Mouse (Mus musculus): ENCODE measurements around the gene Tmsb4x.

Gene Tmsb4x

GRCm38 (mm10) chrX:167182411-167182810 is 26.7 kb downstream of the Tmsb4x start:
- no peak for DNase-seq (ENCODE audit: inconsistent ontology term)

- no peak for DNase-seq (ENCODE audit: inconsistent ontology term)
Observed at GRCm38 (mm10) chrX:167179961-167180642, 29.0 kb downstream of the Tmsb4x start.

GRCm38 (mm10) chrX:167179549-167179948 is 29.6 kb downstream of the Tmsb4x start:
- DNase-seq (ENCODE audit: inconsistent ontology term), result no peak

- DNase-seq (ENCODE audit: inconsistent ontology term), result no peak
Observed at GRCm38 (mm10) chrX:167175319-167175718, 33.8 kb downstream of the Tmsb4x start.

GRCm38 (mm10) chrX:167174311-167174710 is 34.8 kb downstream of the Tmsb4x start:
- DNase-seq (ENCODE audit: inconsistent ontology term), result peak; percentile 31

GRCm38 (mm10) chrX:167172256-167172655 is 36.9 kb downstream of the Tmsb4x start:
- peak; percentile 13 for DNase-seq (ENCODE audit: inconsistent ontology term)

- DNase-seq (ENCODE audit: inconsistent ontology term), result no peak
Observed at GRCm38 (mm10) chrX:167171281-167171680, 37.8 kb downstream of the Tmsb4x start.

GRCm38 (mm10) chrX:167167282-167167681 is 41.8 kb downstream of the Tmsb4x start:
- no peak for DNase-seq (ENCODE audit: inconsistent ontology term)

- DNase-seq (ENCODE audit: inconsistent ontology term), result no peak
Observed at GRCm38 (mm10) chrX:167166051-167166450, 43.1 kb downstream of the Tmsb4x start.

- DNase-seq (ENCODE audit: inconsistent ontology term), result no peak
Observed at GRCm38 (mm10) chrX:167157691-167158090, 51.4 kb downstream of the Tmsb4x start.
